Mouse (Mus musculus): ENCODE data around the gene Nsun2. TPM values are rescaled to one million over a fixed set of nuclear protein-coding genes. Genes with fewer than 3 reads are reported as not detected.

The Nsun2 gene
- polyA plus RNA-seq, 2 experiments = 58.7 to 88.8 TPM

DNA sequence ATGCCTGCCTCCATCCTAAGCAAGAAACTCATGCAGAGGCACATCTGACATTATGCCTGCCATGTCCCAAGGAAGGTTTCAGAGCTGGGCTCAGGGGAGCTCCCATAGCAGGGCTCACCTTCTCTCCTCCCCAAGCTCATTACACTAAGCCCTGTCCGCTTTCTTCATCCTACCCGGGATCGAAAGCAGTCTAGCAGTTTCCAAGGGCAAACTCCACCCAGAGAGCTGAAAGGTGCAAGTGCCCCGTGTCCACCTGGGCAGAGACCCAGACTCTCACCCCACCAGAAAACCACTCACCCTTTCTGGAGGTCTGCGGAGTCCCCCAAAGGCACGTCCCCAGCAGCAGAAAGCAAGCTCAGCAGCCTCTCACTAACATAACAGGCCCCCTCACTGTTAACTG, 2.6 kb upstream of the Nsun2 start:
- WGBS (ENCODE audit: insufficient replicate concordance) = 83% methylated on average over 6 of the region's 6 CpGs
- H3K9ac ChIP-seq (replicated peaks) = no peak overlapping the region
- H3K36me3 ChIP-seq (replicated peaks; ENCODE audit: control insufficient read depth, insufficient read depth, low read depth) = no peaks in the 10 kb centered on the region; the same call in 1 of the 2 replicates
- peak overlapping the region; percentile 99 for H3K4me2 ChIP-seq (ENCODE audit: low read depth)
- TF ChIP-seq CTCF (IDR thresholded peaks at IDR 0.05; ENCODE audit: low read depth) (no peak), EP300 (IDR thresholded peaks at IDR 0.05; ENCODE audit: low read depth) (no peak)
- peaks cover 21 to 44% of the 10 kb centered on the region in 2 experiments for H3K4me1 ChIP-seq (replicated peaks; ENCODE audit: control insufficient read depth in 2 of 2, insufficient read depth in 2 of 2, low read length in 1 of 2)
- H3K27ac ChIP-seq = no peak overlapping the region
- no peak for ATAC-seq (ENCODE audit: insufficient read depth)
- H3K27me3 ChIP-seq (ENCODE audit: control insufficient read depth, insufficient read depth, low read length) = no peaks in the 10 kb centered on the region
- H3K4me3 ChIP-seq (ENCODE audit: insufficient read depth in 1 of 2, low read depth in 2 of 2, low read length in 2 of 2) = peak overlapping the region; percentile 85 to 96; a peak in 3 of 4 replicates
- DNase-seq (ENCODE audit: low read depth in 3 of 3, low spot score in 3 of 3) = no peak
- no peaks in the 10 kb centered on the region for H3K9me3 ChIP-seq (ENCODE audit: control insufficient read depth, low read length)

DNA sequence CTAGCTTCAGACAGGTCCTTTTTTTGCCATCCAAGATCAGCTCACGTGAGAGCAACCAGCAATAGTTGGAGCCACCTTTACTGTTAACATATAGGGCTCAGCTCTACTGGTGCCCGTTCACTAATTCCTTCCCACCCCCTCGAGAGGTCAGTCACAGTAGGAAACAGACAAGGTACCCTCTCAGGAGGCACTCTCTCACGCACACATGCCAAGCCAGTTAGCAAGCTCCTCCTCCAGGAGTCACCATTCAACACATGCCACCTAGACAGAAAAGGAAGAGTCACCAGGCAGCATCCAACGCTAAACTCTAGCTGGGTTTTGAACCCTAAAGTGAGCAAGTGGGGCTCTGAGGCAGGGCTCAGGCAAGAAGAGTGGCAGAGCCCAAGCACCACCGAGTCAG, 2.1 kb upstream of the Nsun2 start:
- H3K4me2 ChIP-seq (ENCODE audit: low read depth) = peak overlapping the region; percentile 99
- no peaks in the 10 kb centered on the region for H3K27me3 ChIP-seq (ENCODE audit: control insufficient read depth, insufficient read depth, low read length)
- WGBS (ENCODE audit: insufficient replicate concordance) = 54% methylated on average over 6 of the region's 6 CpGs
- H3K9ac ChIP-seq (replicated peaks) = no peak overlapping the region; the same call in 1 of the 2 replicates
- peaks cover 24 to 41% of the 10 kb centered on the region in 2 experiments for H3K4me1 ChIP-seq (replicated peaks; ENCODE audit: control insufficient read depth in 2 of 2, insufficient read depth in 2 of 2, low read length in 1 of 2)
- H3K4me3 ChIP-seq (ENCODE audit: insufficient read depth in 1 of 2, low read depth in 2 of 2, low read length in 2 of 2) = peak overlapping the region; percentile 85 to 96
- DNase-seq (ENCODE audit: low read depth in 3 of 3, low spot score in 3 of 3) (no peak), ATAC-seq (ENCODE audit: insufficient read depth) (no peak)
- TF ChIP-seq EP300 (IDR thresholded peaks at IDR 0.05; ENCODE audit: low read depth) (no peak), CTCF (IDR thresholded peaks at IDR 0.05; ENCODE audit: low read depth) (no peak)
- no peaks in the 10 kb centered on the region; the same call in 1 of the 2 replicates for H3K36me3 ChIP-seq (replicated peaks; ENCODE audit: control insufficient read depth, insufficient read depth, low read depth)
- no peak overlapping the region for H3K27ac ChIP-seq
- H3K9me3 ChIP-seq (ENCODE audit: control insufficient read depth, low read length) = no peaks in the 10 kb centered on the region

DNA sequence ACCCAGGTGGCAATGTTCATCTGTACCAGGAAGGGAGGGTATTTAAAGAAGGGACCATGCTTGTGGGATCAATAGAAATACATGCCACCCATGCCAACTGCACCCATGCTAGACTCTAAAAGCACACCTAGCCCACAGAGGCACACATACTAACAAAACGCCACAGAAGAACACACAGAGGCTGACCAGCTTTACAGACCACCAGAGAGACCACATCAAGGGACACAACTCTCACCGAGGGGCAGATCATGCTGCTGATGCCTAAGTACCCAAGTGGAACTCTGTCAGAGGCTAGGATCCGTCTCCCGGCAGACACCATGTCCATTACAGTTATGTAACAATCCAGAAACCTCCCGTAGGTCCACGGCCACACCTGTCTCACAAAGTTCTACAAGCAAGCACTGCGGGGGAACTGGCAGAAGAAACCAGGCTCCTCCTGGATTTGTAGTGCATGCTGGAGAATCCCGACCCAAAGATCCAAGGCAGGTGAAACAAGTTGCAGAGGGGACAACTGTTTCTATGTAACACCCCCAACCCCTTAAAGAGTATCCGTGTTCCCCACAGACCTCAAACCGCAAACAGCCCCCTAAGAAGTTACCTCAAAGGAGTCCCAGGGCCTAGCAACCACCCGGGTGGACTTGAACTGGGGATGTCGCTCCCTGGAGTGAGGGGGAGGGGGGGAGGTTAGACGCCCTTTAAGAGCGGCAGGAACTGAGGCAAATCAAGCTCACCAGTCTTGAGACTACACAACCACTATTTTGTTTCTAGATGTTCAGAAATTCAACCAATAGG, 1.2 kb upstream of the Nsun2 start:
- DNase-seq (ENCODE audit: low read depth in 3 of 3, low spot score in 3 of 3) (no peak), ATAC-seq (ENCODE audit: insufficient read depth) (no peak)
- H3K36me3 ChIP-seq (replicated peaks; ENCODE audit: control insufficient read depth, insufficient read depth, low read depth) = no peaks in the 10 kb centered on the region; the same call in 1 of the 2 replicates
- H3K9ac ChIP-seq (replicated peaks) = peak overlapping the region; percentile 89
- H3K27me3 ChIP-seq (ENCODE audit: control insufficient read depth, insufficient read depth, low read length) = no peaks in the 10 kb centered on the region
- no peaks in the 10 kb centered on the region for H3K9me3 ChIP-seq (ENCODE audit: control insufficient read depth, low read length)
- peak overlapping the region; percentile 99 for H3K4me2 ChIP-seq (ENCODE audit: low read depth)
- WGBS (ENCODE audit: insufficient replicate concordance) = 23% methylated on average over 14 of the region's 14 CpGs
- TF ChIP-seq EP300 (IDR thresholded peaks at IDR 0.05; ENCODE audit: low read depth) (no peak), CTCF (IDR thresholded peaks at IDR 0.05; ENCODE audit: low read depth) (no peak)
- no peak overlapping the region for H3K27ac ChIP-seq
- peaks cover 24 to 38% of the 10 kb centered on the region in 2 experiments for H3K4me1 ChIP-seq (replicated peaks; ENCODE audit: control insufficient read depth in 2 of 2, insufficient read depth in 2 of 2, low read length in 1 of 2)
- peak overlapping the region; percentile 85 to 96 for H3K4me3 ChIP-seq (ENCODE audit: insufficient read depth in 1 of 2, low read depth in 2 of 2, low read length in 2 of 2)

DNA sequence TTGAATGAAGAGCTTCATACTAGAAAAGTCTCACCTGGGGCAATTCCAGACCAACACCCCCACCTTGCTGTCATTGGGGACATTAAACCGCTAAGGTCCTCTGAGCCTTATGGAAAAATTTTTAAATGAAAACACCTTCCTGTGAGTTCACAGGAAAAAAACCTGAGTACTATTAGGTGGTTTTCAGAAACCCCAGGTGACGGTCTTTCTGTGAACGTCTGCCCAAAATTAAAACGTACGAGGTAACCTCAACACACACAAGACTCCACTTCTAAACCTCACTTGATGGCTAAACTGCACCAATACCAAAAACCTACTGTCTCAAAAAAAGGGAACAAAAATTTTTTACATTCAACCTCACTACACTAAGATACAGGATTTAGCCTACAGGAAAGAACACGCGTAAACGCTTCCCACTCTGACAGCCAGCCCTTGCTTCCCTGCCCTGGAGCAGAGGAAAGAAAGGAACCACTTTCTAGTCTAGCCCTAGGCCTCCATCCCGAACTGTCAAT, 597 bp upstream of the Nsun2 start:
- WGBS (ENCODE audit: insufficient replicate concordance) = 2% methylated on average over 9 of the region's 9 CpGs
- H3K36me3 ChIP-seq (replicated peaks; ENCODE audit: control insufficient read depth, insufficient read depth, low read depth) = no peaks in the 10 kb centered on the region; the same call in 1 of the 2 replicates
- DNase-seq (ENCODE audit: low read depth in 3 of 3, low spot score in 3 of 3) = no peak

DNA sequence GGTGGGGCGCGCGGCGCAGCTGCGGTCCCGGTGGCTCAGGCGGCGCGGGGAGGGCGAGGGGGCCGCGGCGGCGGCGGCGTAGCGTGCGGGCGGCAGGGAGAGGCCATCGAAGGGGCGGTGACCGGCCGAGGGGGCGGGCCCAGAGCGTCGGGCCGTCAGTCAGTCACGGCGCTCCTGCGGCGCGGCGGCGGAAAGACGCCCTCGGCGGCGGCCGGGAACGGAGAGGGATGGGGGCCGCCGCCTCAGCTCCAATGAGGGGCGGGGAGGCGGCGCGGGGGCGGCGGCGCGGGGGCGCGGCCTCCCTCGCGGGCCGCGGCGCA, 748 bp downstream of the Nsun2 start, which contains the start of gene Tent4a:
Gene Tent4a (minus strand): TSS at position 284 of the 320 bp plus-strand sequence.
- ATAC-seq (ENCODE audit: insufficient read depth) (peak; percentile 81), DNase-seq (ENCODE audit: low read depth in 3 of 3, low spot score in 3 of 3) (no peak)
- no peaks in the 10 kb centered on the region for H3K27me3 ChIP-seq (ENCODE audit: control insufficient read depth, insufficient read depth, low read length)
- TF ChIP-seq CTCF (IDR thresholded peaks at IDR 0.05; ENCODE audit: low read depth) = no peak
- TF ChIP-seq EP300 (IDR thresholded peaks at IDR 0.05; ENCODE audit: low read depth) = no peak
- peak within 1 kb of the TSS; percentile 90 for H3K9ac ChIP-seq (replicated peaks)
- no peaks in the 10 kb centered on the region for H3K9me3 ChIP-seq (ENCODE audit: control insufficient read depth, low read length)
- H3K27ac ChIP-seq = peak within 1 kb of the TSS; percentile 74
- H3K36me3 ChIP-seq (replicated peaks; ENCODE audit: control insufficient read depth, insufficient read depth, low read depth) = no peaks in the 10 kb centered on the region; the same call in 1 of the 2 replicates
- under 1% methylated on average over 27 of the region's 57 CpGs for WGBS (ENCODE audit: insufficient replicate concordance)
- H3K4me1 ChIP-seq (replicated peaks; ENCODE audit: control insufficient read depth in 2 of 2, insufficient read depth in 2 of 2, low read length in 1 of 2) = peaks cover 15 to 26% of the 10 kb centered on the region in 2 experiments
- peak within 1 kb of the TSS; percentile 85 to 96 for H3K4me3 ChIP-seq (ENCODE audit: insufficient read depth in 1 of 2, low read depth in 2 of 2, low read length in 2 of 2)
- H3K4me2 ChIP-seq (ENCODE audit: low read depth) = peak within 1 kb of the TSS; percentile 99

More for the DNA sequence above, 597 bp upstream of the Nsun2 start:
- peaks cover 20 to 35% of the 10 kb centered on the region in 2 experiments for H3K4me1 ChIP-seq (replicated peaks; ENCODE audit: control insufficient read depth in 2 of 2, insufficient read depth in 2 of 2, low read length in 1 of 2)
- H3K9ac ChIP-seq (replicated peaks) = peak overlapping the region; percentile 89
- peak overlapping the region; percentile 64 for H3K27ac ChIP-seq
- ATAC-seq (ENCODE audit: insufficient read depth) = no peak
- H3K27me3 ChIP-seq (ENCODE audit: control insufficient read depth, insufficient read depth, low read length) = no peaks in the 10 kb centered on the region
- peak overlapping the region; percentile 99 for H3K4me2 ChIP-seq (ENCODE audit: low read depth)
- H3K9me3 ChIP-seq (ENCODE audit: control insufficient read depth, low read length) = no peaks in the 10 kb centered on the region
- TF ChIP-seq EP300 (IDR thresholded peaks at IDR 0.05; ENCODE audit: low read depth) (no peak), CTCF (IDR thresholded peaks at IDR 0.05; ENCODE audit: low read depth) (no peak; the same call in 1 of the 2 replicates)
- peak overlapping the region; percentile 85 to 96 for H3K4me3 ChIP-seq (ENCODE audit: insufficient read depth in 1 of 2, low read depth in 2 of 2, low read length in 2 of 2)
